Mouse (Mus musculus): Measurements from ENCODE around the gene Rag1.

DNA sequence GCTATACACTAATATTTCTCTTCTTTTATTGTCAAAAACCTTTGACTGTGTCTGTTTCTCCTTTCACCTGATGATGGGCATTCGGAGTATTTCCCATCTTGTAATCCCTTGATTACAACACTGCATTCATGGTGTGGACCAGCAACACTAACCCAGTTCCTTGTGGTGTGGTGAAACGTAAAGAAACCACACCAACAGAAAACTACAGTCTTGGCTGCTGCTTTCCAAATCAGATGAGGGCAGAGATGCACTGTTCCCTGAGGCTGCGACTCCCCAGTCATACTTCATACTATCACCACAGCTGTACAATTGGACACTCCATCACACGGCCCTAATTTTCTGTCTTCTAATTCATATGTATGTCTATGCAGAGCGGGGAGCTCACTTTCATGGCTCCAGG lies 54.6 kb downstream of the Rag1 start:
- TF ChIP-seq USF2 (IDR thresholded peaks at IDR 0.05; ENCODE audit: borderline replicate concordance in 1 of 2, insufficient read depth in 1 of 2, low read depth in 1 of 2, low read length in 2 of 2), result no peak
- no peak for TF ChIP-seq CTCF (IDR thresholded peaks at IDR 0.05 in 2 of 3, conservative IDR thresholded peaks at IDR 0.05 in 1 of 3; ENCODE audit: control insufficient read depth in 1 of 3, insufficient read depth in 1 of 3, low read depth in 2 of 3, low read length in 3 of 3, poor library complexity in 1 of 3, severe bottlenecking in 1 of 3)
- no peak for TF ChIP-seq POLR2A (IDR thresholded peaks at IDR 0.05; ENCODE audit: control insufficient read depth in 1 of 2, insufficient read depth in 1 of 2, low read depth in 1 of 2, low read length in 2 of 2, poor library complexity in 1 of 2)
- no peak for TF ChIP-seq ELF1 (IDR thresholded peaks at IDR 0.05; ENCODE audit: low read depth, low read length)
- TF ChIP-seq MYC (IDR thresholded peaks at IDR 0.05; ENCODE audit: low read depth, low read length), result no peak
- no peak for TF ChIP-seq UBTF (IDR thresholded peaks at IDR 0.05; ENCODE audit: borderline replicate concordance, insufficient read depth, low read depth, low read length)
- TF ChIP-seq MAX (IDR thresholded peaks at IDR 0.05; ENCODE audit: low read length), result no peak
- TF ChIP-seq E2F4 (IDR thresholded peaks at IDR 0.05; ENCODE audit: borderline replicate concordance, low read depth, low read length), result no peak
- TF ChIP-seq MAFK (IDR thresholded peaks at IDR 0.05; ENCODE audit: borderline replicate concordance, low read depth, low read length), result no peak
- no peak for TF ChIP-seq USF1 (IDR thresholded peaks at IDR 0.05; ENCODE audit: low read depth, low read length)
- no peak for TF ChIP-seq RAD21 (IDR thresholded peaks at IDR 0.05; ENCODE audit: low read depth, low read length)
- TF ChIP-seq ZKSCAN1 (IDR thresholded peaks at IDR 0.05; ENCODE audit: low read depth, low read length), result no peak
